Mouse (Mus musculus) lung, embryonic 14.5 days (tissue): Measurements from ENCODE around the gene Omp. TPM values are rescaled to one million over a fixed set of nuclear protein-coding genes. Genes with fewer than 3 reads are reported as not detected.
A peak's percentile ranks its signal among the peaks of the same experiment; 100 is the strongest.

Experiments
- ATAC-seq: fragments of 200-750 bp; cut with Nextera tagmentation; 2 replicates; pipeline ENCODE4 v1.8.0; 2017; ENCODE audit warnings: mild to moderate bottlenecking, moderate TSS enrichment, moderate library complexity; ENCODE audit not compliant: insufficient read depth
- DNase-seq: peaks from one replicate; pipeline ENCODE4 v3.0.0-alpha.2; 2015
- H3K27ac ChIP-seq: fragments of 300-500 bp; sonication (generic); 2 replicates; pipeline ENCODE4 v1.5.1; 2014; ENCODE audit warnings: low read depth, mild to moderate bottlenecking, moderate library complexity
- H3K27me3 ChIP-seq: fragments of 300-500 bp; sonication (generic); 2 replicates; pipeline ENCODE4 v1.6.1; 2014; ENCODE audit warnings: low read length, control low read depth; ENCODE audit not compliant: insufficient read depth
- H3K36me3 ChIP-seq: fragments of 300-500 bp; sonication (generic); 2 replicates; pipeline ENCODE4 v1.6.1; 2014; ENCODE audit warnings: control low read depth; ENCODE audit not compliant: insufficient read depth
- H3K4me1 ChIP-seq: fragments of 300-500 bp; sonication (generic); 2 replicates; pipeline ENCODE4 v1.6.1; 2014; ENCODE audit warnings: antibody characterized with exemption, control low read depth; ENCODE audit not compliant: insufficient read depth
- H3K4me2 ChIP-seq: fragments of 300-500 bp; sonication (generic); 2 replicates; pipeline ENCODE4 v1.6.1; 2014; ENCODE audit warnings: mild to moderate bottlenecking
- H3K4me3 ChIP-seq: fragments of 300-500 bp; sonication (generic); 2 replicates; pipeline ENCODE4 v1.5.1; 2014; ENCODE audit warnings: low read depth, low read length
- H3K9ac ChIP-seq: fragments of 300-500 bp; sonication (generic); 2 replicates; pipeline ENCODE4 v1.6.1; 2014
- H3K9me3 ChIP-seq: fragments of 300-500 bp; sonication (generic); 2 replicates; pipeline ENCODE4 v1.6.1; 2016; ENCODE audit warnings: low read depth, low read length, control low read depth
- CTCF ChIP-seq: IDR thresholded peaks from 2 replicates; pipeline ENCODE4 v1.5.1; 2016; ENCODE audit warnings: antibody characterized with exemption, low read depth
- WGBS: fragments of 180-500 bp; shearing (Covaris S2); extraction: QIAGEN DNeasy Blood & Tissue Kit; methylation state at CpG from one replicate; pipeline ENCODE4 v1.1.7; 2014; 5-methylcytosine and 5-hydroxymethylcytosine counted together
- polyA plus RNA-seq: library from polyadenylated mRNA; unstranded; fragments of >200 nt; fragmentation: Nextera tagmentation; extraction: Ambion mirVana; gene quantifications from 2 replicates; pipeline ENCODE4 v1.2.1, GENCODE M21; 2014

Gene Omp
- polyA plus RNA-seq, 1 experiment from 2014 or later = 0.33 TPM

- Histone ChIP-seq H3K9ac (no peak overlapping the region), H3K4me3 (no peak overlapping the region), H3K9me3 (no peaks in the 10 kb centered on the region), H3K4me2 (no peak overlapping the region), H3K36me3 (no peaks in the 10 kb centered on the region), H3K27ac (no peak overlapping the region), H3K4me1 (no peaks in the 10 kb centered on the region), H3K27me3 (no peaks in the 10 kb centered on the region)
- peak; percentile 50 for TF ChIP-seq CTCF
- WGBS = 62% methylated on average over 3 of the region's 3 CpGs
- ATAC-seq (no peak), DNase-seq (peak; percentile 58)
Measured at GRCm38 (mm10) chr7:98141206-98141605, 4.1 kb downstream of the Omp start.

GRCm38 (mm10) chr7:98140597-98140996 lies 4.7 kb downstream of the Omp start:
- WGBS = 32% methylated on average over 2 of the region's 2 CpGs
- Histone ChIP-seq H3K27ac (no peak overlapping the region), H3K9ac (no peak overlapping the region)

GRCm38 (mm10) chr7:98139216-98139615 lies 6.1 kb downstream of the Omp start:
- H3K4me1 ChIP-seq = no peaks in the 10 kb centered on the region
- no peak overlapping the region for H3K27ac ChIP-seq
- DNase-seq (no peak), ATAC-seq (no peak)
- H3K4me2 ChIP-seq = no peak overlapping the region
- H3K27me3 ChIP-seq = no peaks in the 10 kb centered on the region
- 15% methylated on average over 9 of the region's 9 CpGs for WGBS
- no peaks in the 10 kb centered on the region for H3K9me3 ChIP-seq
- no peak for TF ChIP-seq CTCF
- H3K36me3 ChIP-seq = no peaks in the 10 kb centered on the region
- no peak overlapping the region for H3K4me3 ChIP-seq
- H3K9ac ChIP-seq = no peak overlapping the region

More at GRCm38 (mm10) chr7:98140597-98140996, 4.7 kb downstream of the Omp start:
- TF ChIP-seq CTCF = no peak
- H3K4me3 ChIP-seq = no peak overlapping the region
- ATAC-seq = 0 out of 2 replicates have a peak, but pooled peaks have one; percentile 32
- H3K4me2 ChIP-seq = no peak overlapping the region
- H3K36me3 ChIP-seq = no peaks in the 10 kb centered on the region
- peak; percentile 30 for DNase-seq
- H3K9me3 ChIP-seq = no peaks in the 10 kb centered on the region
- H3K27me3 ChIP-seq = no peaks in the 10 kb centered on the region
- H3K4me1 ChIP-seq = no peaks in the 10 kb centered on the region

GRCm38 (mm10) chr7:98137995-98138394 lies 7.3 kb downstream of the Omp start:
- Histone ChIP-seq H3K36me3 (no peaks in the 10 kb centered on the region), H3K4me3 (no peak overlapping the region), H3K27me3 (no peaks in the 10 kb centered on the region), H3K9ac (no peak overlapping the region), H3K27ac (no peak overlapping the region), H3K9me3 (no peaks in the 10 kb centered on the region), H3K4me1 (no peaks in the 10 kb centered on the region), H3K4me2 (no peak overlapping the region)
- DNase-seq (peak; percentile 40), ATAC-seq (no peak)
- TF ChIP-seq CTCF = no peak
- WGBS = 31% methylated on average over 2 of the region's 2 CpGs

- no peak overlapping the region for H3K27ac ChIP-seq
- H3K4me3 ChIP-seq = no peak overlapping the region
- TF ChIP-seq CTCF = no peak
- DNase-seq = no peak
- H3K9ac ChIP-seq = no peak overlapping the region
- no peak overlapping the region for H3K4me2 ChIP-seq
- ATAC-seq = no peak
- H3K9me3 ChIP-seq = no peaks in the 10 kb centered on the region
- 47% methylated on average over 3 of the region's 3 CpGs for WGBS
- no peaks in the 10 kb centered on the region for H3K36me3 ChIP-seq
- no peaks in the 10 kb centered on the region for H3K4me1 ChIP-seq
- H3K27me3 ChIP-seq = no peaks in the 10 kb centered on the region
Measured at GRCm38 (mm10) chr7:98137583-98137982, 7.7 kb downstream of the Omp start.

- no peak for ATAC-seq
- H3K27me3 ChIP-seq = no peaks in the 10 kb centered on the region
- no peak for DNase-seq
- H3K4me3 ChIP-seq = no peak overlapping the region
- no peaks in the 10 kb centered on the region for H3K9me3 ChIP-seq
- no peaks in the 10 kb centered on the region for H3K4me1 ChIP-seq
- H3K27ac ChIP-seq = no peak overlapping the region
- H3K36me3 ChIP-seq = no peaks in the 10 kb centered on the region
- no peak; the same call in 1 of the 2 replicates for TF ChIP-seq CTCF
- WGBS = 88% methylated on average over 8 of the region's 8 CpGs
- H3K4me2 ChIP-seq = no peak overlapping the region
- H3K9ac ChIP-seq = no peak overlapping the region
Measured at GRCm38 (mm10) chr7:98131751-98132150, 13.6 kb downstream of the Omp start.

GRCm38 (mm10) chr7:98125473-98125872 lies 19.8 kb downstream of the Omp start:
- 38% methylated on average over 5 of the region's 5 CpGs for WGBS
- Histone ChIP-seq H3K4me3 (no peak overlapping the region), H3K36me3 (no peaks in the 10 kb centered on the region), H3K9me3 (no peaks in the 10 kb centered on the region), H3K9ac (no peak overlapping the region), H3K4me1 (no peaks in the 10 kb centered on the region), H3K4me2 (no peak overlapping the region), H3K27me3 (no peaks in the 10 kb centered on the region), H3K27ac (no peak overlapping the region)
- ATAC-seq = no peak
- TF ChIP-seq CTCF = peak; percentile 52
- DNase-seq = peak; percentile 35

GRCm38 (mm10) chr7:98124701-98125100 lies 20.6 kb downstream of the Omp start:
- Histone ChIP-seq H3K36me3 (no peaks in the 10 kb centered on the region), H3K9me3 (no peaks in the 10 kb centered on the region), H3K4me3 (no peak overlapping the region), H3K4me1 (no peaks in the 10 kb centered on the region), H3K4me2 (no peak overlapping the region), H3K27ac (no peak overlapping the region), H3K27me3 (no peaks in the 10 kb centered on the region), H3K9ac (no peak overlapping the region)
- no peak for ATAC-seq
- WGBS = 26% methylated on average over 5 of the region's 5 CpGs
- DNase-seq = no peak
- no peak for TF ChIP-seq CTCF
